Mouse (Mus musculus): ENCODE measurements around the gene Zfpm1. TPM values are rescaled to one million over a fixed set of nuclear protein-coding genes. Genes with fewer than 3 reads are reported as not detected.

The Zfpm1 gene
- polyA plus RNA-seq, 1 experiment from 2014 or later = 1.1 TPM

DNA sequence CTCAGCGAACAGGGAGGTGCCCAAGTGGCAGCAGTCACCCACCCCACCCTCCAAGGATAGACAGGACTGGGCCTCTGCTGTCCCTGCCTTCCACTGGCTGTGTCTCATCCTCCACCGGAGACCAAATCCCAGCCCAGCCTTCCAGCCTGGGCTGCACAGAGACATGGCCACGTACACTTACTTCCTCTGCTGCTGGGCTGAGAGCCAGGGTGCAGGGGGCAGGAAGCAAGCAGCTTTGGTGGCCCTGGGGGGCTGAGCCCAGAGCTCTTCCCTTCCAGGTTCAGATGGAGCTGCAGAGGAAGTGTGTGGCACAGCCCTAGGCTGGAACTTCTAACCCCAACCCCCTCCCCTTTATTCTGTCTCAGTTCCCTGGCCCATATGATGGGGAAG lies 49.2 kb downstream of the Zfpm1 start:
- ATAC-seq (ENCODE audit: insufficient number of reproducible peaks, low FRiP score, low TSS enrichment, low read depth) = no peak
- Histone ChIP-seq H3K9me3 (no peaks in the 10 kb centered on the region), H3K27me3 (peaks cover 21% of the 10 kb centered on the region), H3K4me2 (no peak overlapping the region), H3K27ac (peak overlapping the region; percentile 33; the same call in 1 of the 2 replicates), H3K9ac (no peak overlapping the region), H3K4me1 (peaks cover 19% of the 10 kb centered on the region), H3K4me3 (no peak overlapping the region), H3K36me3 (peaks cover 6% of the 10 kb centered on the region; the same call in 1 of the 2 replicates)
- WGBS = 62% methylated on average over 3 of the region's 3 CpGs

DNA sequence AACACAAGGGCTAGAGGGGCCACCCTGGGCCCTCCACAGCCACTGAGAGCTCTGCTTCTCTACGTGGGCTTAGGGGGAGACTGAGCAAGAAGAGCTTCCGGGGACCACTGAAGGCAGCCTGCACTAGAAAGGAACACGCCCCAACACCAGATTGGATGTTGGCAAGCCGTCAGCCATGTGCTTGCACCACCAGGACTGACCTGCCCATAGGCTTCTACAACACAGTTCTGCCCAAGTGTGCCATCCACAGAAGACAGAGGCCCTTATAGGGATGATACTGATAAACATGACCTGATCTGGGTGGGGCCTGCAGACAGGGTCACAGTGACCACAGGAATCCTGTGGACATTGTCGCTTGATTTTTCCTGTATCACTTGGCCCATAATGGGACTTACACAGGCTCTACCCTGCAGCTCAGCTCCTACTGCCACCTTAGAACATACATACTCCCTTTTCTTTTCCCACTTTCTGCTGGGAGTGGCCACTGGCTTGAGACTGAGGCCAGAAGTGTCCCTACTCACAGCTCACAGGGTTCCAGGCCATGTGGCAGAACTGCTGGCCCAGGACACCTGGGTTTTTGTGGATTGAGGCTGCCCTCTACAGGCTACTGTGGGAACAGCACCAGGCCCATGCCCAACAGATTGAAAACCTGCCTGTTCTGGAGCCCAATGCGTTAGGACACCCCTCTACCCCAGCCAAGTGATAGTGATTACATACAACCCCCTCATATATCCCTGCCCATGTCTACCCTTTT lies 51.0 kb downstream of the Zfpm1 start:
- WGBS = 68% methylated on average over 6 of the region's 6 CpGs
- ATAC-seq (ENCODE audit: insufficient number of reproducible peaks, low FRiP score, low TSS enrichment, low read depth) = no peak

DNA sequence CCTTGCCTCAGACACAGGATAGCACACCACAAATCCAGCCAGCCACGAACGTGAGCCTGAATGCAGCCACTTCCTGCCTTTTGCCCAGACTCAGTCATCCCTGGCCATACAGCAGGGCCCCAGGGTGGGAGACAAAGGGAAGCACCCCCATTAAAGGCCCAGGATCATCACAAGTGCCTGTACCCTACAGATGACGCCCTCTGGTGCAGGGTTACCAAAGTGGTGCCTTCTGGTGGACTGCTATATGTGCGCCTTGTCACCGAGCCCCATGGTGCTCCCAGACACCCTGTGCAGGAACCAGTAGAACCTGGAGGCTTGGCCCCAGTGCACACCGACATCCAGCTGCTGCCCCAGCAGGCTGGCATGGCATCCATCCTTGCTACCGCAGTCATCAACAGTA lies 51.6 kb downstream of the Zfpm1 start:
- Histone ChIP-seq H3K36me3 (peaks cover 10% of the 10 kb centered on the region; the same call in 1 of the 2 replicates), H3K27ac (no peak overlapping the region), H3K27me3 (peaks cover 45% of the 10 kb centered on the region), H3K4me3 (no peak overlapping the region), H3K9me3 (no peaks in the 10 kb centered on the region), H3K9ac (no peak overlapping the region), H3K4me2 (no peak overlapping the region), H3K4me1 (peaks cover 25% of the 10 kb centered on the region)
- WGBS = 82% methylated on average over 7 of the region's 7 CpGs
- ATAC-seq (ENCODE audit: insufficient number of reproducible peaks, low FRiP score, low TSS enrichment, low read depth) = no peak

More for the DNA sequence above, 51.0 kb downstream of the Zfpm1 start:
- Histone ChIP-seq H3K27me3 (peaks cover 39% of the 10 kb centered on the region), H3K9ac (no peak overlapping the region), H3K4me1 (peaks cover 25% of the 10 kb centered on the region), H3K4me2 (no peak overlapping the region), H3K27ac (no peak overlapping the region), H3K9me3 (no peaks in the 10 kb centered on the region), H3K4me3 (no peak overlapping the region), H3K36me3 (peaks cover 10% of the 10 kb centered on the region; the same call in 1 of the 2 replicates)

DNA sequence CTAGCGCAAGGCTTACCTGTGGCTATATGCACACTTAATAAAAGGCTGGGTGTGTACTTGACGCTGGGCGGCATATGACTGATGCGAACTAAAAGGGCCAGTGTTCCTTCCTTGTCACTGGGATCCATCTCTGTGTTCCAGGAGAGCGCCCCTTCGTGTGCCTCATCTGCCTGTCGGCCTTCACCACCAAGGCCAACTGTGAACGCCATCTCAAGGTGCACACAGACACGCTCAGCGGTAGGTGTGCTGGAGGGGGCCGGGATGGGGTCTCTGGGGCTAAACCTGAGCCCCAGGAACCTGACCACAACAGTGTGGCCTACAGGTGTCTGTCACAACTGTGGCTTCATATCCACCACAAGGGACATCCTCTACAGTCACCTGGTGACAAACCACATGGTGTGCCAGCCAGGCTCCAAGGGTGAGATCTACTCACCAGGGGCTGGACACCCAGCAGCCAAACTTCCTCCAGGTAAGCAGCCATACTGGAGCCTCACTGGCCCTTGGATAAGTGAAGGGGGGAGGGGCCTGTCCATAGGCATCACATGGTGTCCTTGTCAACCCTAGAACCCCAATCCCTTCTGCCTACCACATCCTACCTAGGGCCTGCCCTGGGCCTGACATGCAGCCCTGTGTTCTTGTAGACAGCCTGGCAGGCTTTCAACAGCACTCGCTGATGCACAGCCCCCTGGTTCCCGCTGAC lies 53.0 kb downstream of the Zfpm1 start:
- Histone ChIP-seq H3K27ac (no peak overlapping the region), H3K9ac (no peak overlapping the region), H3K4me1 (peaks cover 25% of the 10 kb centered on the region), H3K4me3 (0 out of 2 replicates have a peak overlapping the region, but pooled peaks have one; percentile 59), H3K27me3 (peaks cover 52% of the 10 kb centered on the region), H3K9me3 (no peaks in the 10 kb centered on the region), H3K4me2 (no peak overlapping the region), H3K36me3 (peaks cover 10% of the 10 kb centered on the region; the same call in 1 of the 2 replicates)
- ATAC-seq (ENCODE audit: insufficient number of reproducible peaks, low FRiP score, low TSS enrichment, low read depth) = no peak
- WGBS = 89% methylated on average over 13 of the region's 13 CpGs

DNA sequence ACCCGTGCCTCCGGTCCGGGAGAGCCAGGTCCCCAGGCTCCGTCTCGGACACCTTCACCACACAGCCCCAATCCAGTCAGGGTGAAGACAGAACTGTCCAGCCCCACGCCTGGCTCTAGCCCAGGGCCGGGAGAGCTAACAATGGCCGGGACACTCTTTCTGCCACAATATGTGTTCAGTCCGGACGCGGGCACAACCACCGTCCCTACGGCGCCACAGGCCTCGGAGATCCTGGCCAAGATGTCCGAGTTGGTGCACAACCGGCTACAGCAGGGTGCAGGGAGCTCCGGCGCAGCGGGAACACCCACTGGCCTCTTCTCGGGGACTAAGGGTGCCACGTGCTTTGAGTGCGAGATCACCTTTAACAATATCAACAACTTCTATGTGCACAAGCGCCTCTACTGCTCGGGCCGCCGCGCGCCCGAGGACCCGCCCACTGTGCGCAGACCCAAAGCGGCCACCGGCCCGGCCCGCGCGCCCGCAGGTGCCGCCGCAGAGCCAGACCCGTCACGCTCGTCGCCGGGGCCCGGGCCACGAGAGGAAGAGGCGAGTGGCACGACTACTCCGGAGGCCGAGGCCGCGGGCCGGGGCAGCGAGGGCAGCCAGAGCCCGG lies 53.8 kb downstream of the Zfpm1 start:
- 18% methylated on average over 57 of the region's 57 CpGs for WGBS
- Histone ChIP-seq H3K4me2 (peak overlapping the region; percentile 96), H3K27ac (no peak overlapping the region), H3K9me3 (no peaks in the 10 kb centered on the region), H3K27me3 (peaks cover 52% of the 10 kb centered on the region), H3K9ac (peak overlapping the region; percentile 33), H3K4me1 (peaks cover 25% of the 10 kb centered on the region), H3K4me3 (peak overlapping the region; percentile 59), H3K36me3 (peaks cover 10% of the 10 kb centered on the region; the same call in 1 of the 2 replicates)
- ATAC-seq (ENCODE audit: insufficient number of reproducible peaks, low FRiP score, low TSS enrichment, low read depth) = no peak

DNA sequence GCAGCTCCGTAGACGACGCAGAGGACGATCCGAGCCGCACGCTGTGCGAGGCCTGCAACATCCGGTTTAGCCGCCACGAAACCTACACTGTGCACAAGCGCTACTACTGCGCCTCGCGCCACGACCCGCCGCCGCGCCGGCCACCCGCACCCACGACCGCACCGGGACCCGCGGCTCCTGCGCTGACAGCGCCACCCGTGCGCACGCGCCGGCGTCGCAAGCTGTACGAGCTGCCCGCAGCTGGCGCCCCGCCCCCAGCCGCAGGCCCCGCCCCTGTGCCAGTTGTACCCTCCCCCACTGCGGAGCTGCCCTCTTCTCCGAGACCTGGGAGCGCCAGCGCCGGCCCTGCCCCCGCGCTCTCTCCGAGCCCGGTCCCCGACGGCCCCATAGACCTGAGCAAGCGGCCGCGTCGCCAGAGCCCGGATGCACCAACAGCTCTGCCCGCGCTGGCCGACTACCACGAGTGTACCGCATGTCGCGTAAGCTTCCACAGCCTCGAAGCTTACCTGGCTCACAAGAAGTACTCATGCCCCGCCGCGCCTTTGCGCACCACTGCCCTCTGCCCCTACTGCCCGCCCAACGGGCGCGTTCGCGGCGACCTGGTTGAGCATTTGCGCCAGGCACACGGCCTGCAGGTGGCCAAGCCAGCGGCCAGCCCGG lies 54.4 kb downstream of the Zfpm1 start:
- 7% methylated on average over 77 of the region's 81 CpGs for WGBS
- H3K27me3 ChIP-seq = peaks cover 55% of the 10 kb centered on the region
- peak; percentile 37; the same call in 1 of the 2 replicates for ATAC-seq (ENCODE audit: insufficient number of reproducible peaks, low FRiP score, low TSS enrichment, low read depth)

DNA sequence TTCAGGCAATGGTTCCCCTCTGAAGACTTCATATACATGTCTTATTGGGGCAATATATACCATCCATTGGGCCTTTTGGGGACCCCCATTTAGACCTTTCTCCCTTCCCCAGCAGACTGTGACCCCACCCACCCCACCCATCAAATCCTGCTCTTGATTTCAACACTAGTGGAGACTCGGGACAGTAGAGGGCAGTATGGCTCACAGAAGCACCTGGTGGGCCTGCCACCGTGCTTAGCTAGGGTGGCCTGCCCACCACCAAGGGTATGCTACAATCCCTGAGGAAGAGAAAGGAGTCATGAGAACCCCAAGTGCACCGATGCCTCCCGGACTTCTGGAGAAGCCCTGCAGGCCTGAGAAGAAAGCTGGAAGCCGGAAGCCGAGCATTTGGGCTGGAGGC lies 56.9 kb downstream of the Zfpm1 start:
- Histone ChIP-seq H3K9ac (no peak overlapping the region), H3K4me1 (peaks cover 39% of the 10 kb centered on the region), H3K4me3 (no peak overlapping the region), H3K27ac (no peak overlapping the region), H3K27me3 (peaks cover 71% of the 10 kb centered on the region), H3K9me3 (no peaks in the 10 kb centered on the region), H3K36me3 (peaks cover 10% of the 10 kb centered on the region; the same call in 1 of the 2 replicates), H3K4me2 (no peak overlapping the region)
- WGBS = 44% methylated on average over 6 of the region's 6 CpGs
- ATAC-seq (ENCODE audit: insufficient number of reproducible peaks, low FRiP score, low TSS enrichment, low read depth) = no peak

More for the DNA sequence above, 54.4 kb downstream of the Zfpm1 start:
- Histone ChIP-seq H3K4me1 (peaks cover 20% of the 10 kb centered on the region), H3K36me3 (peaks cover 10% of the 10 kb centered on the region; the same call in 1 of the 2 replicates), H3K9ac (peak overlapping the region; percentile 33), H3K4me3 (peak overlapping the region; percentile 59), H3K27ac (no peak overlapping the region), H3K4me2 (peak overlapping the region; percentile 96), H3K9me3 (no peaks in the 10 kb centered on the region)

DNA sequence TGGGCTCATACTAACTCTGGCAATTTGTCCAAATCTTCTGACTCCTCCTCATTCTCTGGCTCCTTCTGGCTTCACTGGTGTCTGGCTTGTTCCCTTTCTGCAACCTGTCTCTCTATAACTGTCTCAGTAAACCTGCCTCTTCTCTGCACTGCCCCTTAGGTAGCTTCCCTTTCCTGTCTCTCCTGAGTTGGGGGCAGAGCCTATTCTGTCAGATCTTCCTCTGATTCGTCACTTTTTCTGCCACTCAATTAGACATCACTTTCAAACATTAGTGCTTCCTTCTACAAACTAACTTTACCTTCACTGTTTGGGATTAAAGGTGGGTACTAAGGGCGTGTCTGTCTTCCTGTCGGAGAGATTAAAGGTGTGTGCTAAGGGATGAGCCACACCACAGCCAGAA lies 58.8 kb downstream of the Zfpm1 start:
- H3K27me3 ChIP-seq = peaks cover 60% of the 10 kb centered on the region
- no peaks in the 10 kb centered on the region for H3K9me3 ChIP-seq
- H3K27ac ChIP-seq = no peak overlapping the region
- H3K4me1 ChIP-seq = peaks cover 48% of the 10 kb centered on the region
- H3K4me2 ChIP-seq = no peak overlapping the region
- H3K9ac ChIP-seq = no peak overlapping the region
- 86% methylated on average over 3 of the region's 3 CpGs for WGBS
- no peak overlapping the region for H3K4me3 ChIP-seq
- H3K36me3 ChIP-seq = 0 out of 2 replicates have a peak, but pooled peaks cover 3% of the 10 kb centered on the region
- ATAC-seq (ENCODE audit: insufficient number of reproducible peaks, low FRiP score, low TSS enrichment, low read depth) = no peak

DNA sequence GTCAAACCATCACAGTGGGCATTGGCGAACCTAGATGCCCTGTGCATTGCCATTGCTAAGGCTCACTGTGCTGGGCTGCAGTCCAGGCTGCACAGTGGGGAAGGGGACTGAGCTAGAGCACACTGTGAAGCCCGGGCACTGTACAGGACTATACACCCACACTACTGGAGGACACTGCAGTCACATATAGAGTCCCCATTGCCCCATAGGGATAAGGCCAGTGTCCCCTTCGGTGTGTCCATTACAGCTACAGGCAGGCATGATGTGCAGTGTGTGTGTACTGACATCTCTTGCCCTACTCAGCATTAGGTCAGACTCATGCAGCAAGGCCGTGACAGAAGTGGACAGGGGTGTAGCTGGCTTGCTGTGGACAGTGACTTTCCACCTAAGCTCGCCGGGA lies 59.8 kb downstream of the Zfpm1 start:
- Histone ChIP-seq H3K4me1 (peaks cover 38% of the 10 kb centered on the region), H3K9ac (no peak overlapping the region), H3K4me3 (no peak overlapping the region), H3K4me2 (no peak overlapping the region), H3K27ac (no peak overlapping the region), H3K36me3 (0 out of 2 replicates have a peak, but pooled peaks cover 3% of the 10 kb centered on the region), H3K27me3 (peaks cover 51% of the 10 kb centered on the region), H3K9me3 (no peaks in the 10 kb centered on the region)
- ATAC-seq (ENCODE audit: insufficient number of reproducible peaks, low FRiP score, low TSS enrichment, low read depth) = no peak
- WGBS = 88% methylated on average over 6 of the region's 6 CpGs

DNA sequence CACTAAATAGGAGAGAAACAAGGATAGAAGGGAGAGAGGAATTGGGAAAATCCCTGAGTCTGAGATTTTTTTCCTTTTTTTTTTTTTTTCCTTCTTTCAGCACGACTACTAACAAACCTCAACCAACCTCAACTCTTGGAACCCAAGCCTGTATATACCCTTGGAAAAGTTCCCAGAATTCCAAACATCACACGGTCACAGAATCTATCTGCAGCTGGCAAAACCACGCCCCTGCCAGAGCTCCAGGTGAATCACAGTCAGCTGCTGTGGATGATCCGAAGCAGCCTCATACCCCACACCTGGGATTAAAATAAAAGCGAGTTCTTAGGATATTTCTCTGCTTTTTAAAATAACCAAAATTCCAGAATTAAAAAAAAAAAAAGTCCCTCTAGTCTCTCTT lies 60.4 kb downstream of the Zfpm1 start:
- H3K9ac ChIP-seq = no peak overlapping the region
- WGBS = 20% methylated on average over 5 of the region's 5 CpGs
- H3K27ac ChIP-seq = no peak overlapping the region
- ATAC-seq (ENCODE audit: insufficient number of reproducible peaks, low FRiP score, low TSS enrichment, low read depth) = no peak
- peaks cover 36% of the 10 kb centered on the region for H3K4me1 ChIP-seq
- peaks cover 45% of the 10 kb centered on the region for H3K27me3 ChIP-seq
- H3K4me2 ChIP-seq = no peak overlapping the region
- no peak overlapping the region for H3K4me3 ChIP-seq
- 0 out of 2 replicates have a peak, but pooled peaks cover 3% of the 10 kb centered on the region for H3K36me3 ChIP-seq
- no peaks in the 10 kb centered on the region for H3K9me3 ChIP-seq

DNA sequence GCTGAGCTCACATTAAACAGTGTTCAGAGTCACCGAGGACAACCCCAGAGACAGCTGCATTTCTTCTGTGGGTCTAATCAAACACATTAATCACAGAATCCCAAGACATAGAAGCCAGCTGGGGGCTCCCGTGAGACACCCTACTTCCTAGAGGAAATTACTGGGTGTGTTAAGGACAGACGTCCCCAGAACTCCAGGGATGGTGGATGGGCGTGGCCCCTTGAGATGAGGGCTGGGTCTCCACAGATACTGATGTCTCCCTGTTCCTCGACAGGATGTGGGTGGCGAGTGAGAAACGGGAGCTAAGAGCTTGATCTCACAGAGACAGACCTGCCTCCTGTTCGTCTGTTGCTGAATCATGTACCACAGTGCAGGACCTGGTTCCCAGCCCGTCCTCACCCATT lies 60.9 kb downstream of the Zfpm1 start:
- H3K27me3 ChIP-seq = peaks cover 41% of the 10 kb centered on the region
- H3K4me3 ChIP-seq = peak overlapping the region; percentile 32; the same call in 1 of the 2 replicates
- no peaks in the 10 kb centered on the region for H3K9me3 ChIP-seq
- H3K9ac ChIP-seq = peak overlapping the region; percentile 27; the same call in 1 of the 2 replicates
- WGBS = 2% methylated on average over 9 of the region's 9 CpGs
- no peaks in the 10 kb centered on the region for H3K36me3 ChIP-seq
- peak overlapping the region; percentile 68 for H3K27ac ChIP-seq
- no peak for ATAC-seq (ENCODE audit: insufficient number of reproducible peaks, low FRiP score, low TSS enrichment, low read depth)
- peaks cover 36% of the 10 kb centered on the region for H3K4me1 ChIP-seq
- H3K4me2 ChIP-seq = peak overlapping the region; percentile 48

All from limb, embryonic 15.5 days (tissue).